Mouse (Mus musculus): ENCODE measurements at regions not wholly inside any gene's neighbourhood (a gene's known extent, or its start where the extent isn't known, plus 50 kb on each side); places are given as distances from the start of the nearest gene placed in this dataset.

- DNase-seq (no peak), ATAC-seq (ENCODE audit: insufficient read depth) (no peak)
- no peak for TF ChIP-seq CTCF (IDR thresholded peaks at IDR 0.05; ENCODE audit: low read depth)
- Histone ChIP-seq H3K36me3 (ENCODE audit: insufficient read depth) (no peaks in the 10 kb centered on the region), H3K27ac (ENCODE audit: low read depth) (no peak overlapping the region), H3K4me3 (ENCODE audit: low read depth, low read length) (no peak overlapping the region), H3K4me2 (no peak overlapping the region), H3K9ac (no peak overlapping the region), H3K9me3 (ENCODE audit: low read depth, low read length) (no peaks in the 10 kb centered on the region), H3K4me1 (ENCODE audit: insufficient read depth) (no peaks in the 10 kb centered on the region), H3K27me3 (ENCODE audit: insufficient read depth, low read length) (no peaks in the 10 kb centered on the region)
- WGBS: 79% methylated on average over 4 of the region's 4 CpGs
Measured at GRCm38 (mm10) chr3:147041201-147041600, 189.0 kb downstream of the Ttll7 start.

- 79% methylated on average over 3 of the region's 3 CpGs for WGBS
- no peak overlapping the region for H3K4me3 ChIP-seq (ENCODE audit: low read depth, low read length)
- H3K9ac ChIP-seq: no peak overlapping the region
- H3K4me1 ChIP-seq (ENCODE audit: insufficient read depth): no peaks in the 10 kb centered on the region
- H3K27me3 ChIP-seq (ENCODE audit: insufficient read depth, low read length): no peaks in the 10 kb centered on the region
- TF ChIP-seq CTCF (IDR thresholded peaks at IDR 0.05; ENCODE audit: low read depth): no peak
- no peaks in the 10 kb centered on the region for H3K9me3 ChIP-seq (ENCODE audit: low read depth, low read length)
- H3K27ac ChIP-seq (ENCODE audit: low read depth): no peak overlapping the region
- H3K4me2 ChIP-seq: no peak overlapping the region
- ATAC-seq (ENCODE audit: insufficient read depth) (no peak), DNase-seq (no peak)
- H3K36me3 ChIP-seq (ENCODE audit: insufficient read depth): no peaks in the 10 kb centered on the region
Measured at GRCm38 (mm10) chr3:147042911-147043310, 190.7 kb downstream of the Ttll7 start.

- no peak overlapping the region for H3K4me2 ChIP-seq
- no peaks in the 10 kb centered on the region for H3K4me1 ChIP-seq (ENCODE audit: insufficient read depth)
- whole genome bisulfite sequencing: 57% methylated on average over 2 of the region's 2 CpGs
- no peak overlapping the region for H3K4me3 ChIP-seq (ENCODE audit: low read depth, low read length)
- H3K27me3 ChIP-seq (ENCODE audit: insufficient read depth, low read length): no peaks in the 10 kb centered on the region
- H3K9ac ChIP-seq: no peak overlapping the region
- H3K9me3 ChIP-seq (ENCODE audit: low read depth, low read length): peaks cover 3% of the 10 kb centered on the region; the same call in 1 of the 2 replicates
- ATAC-seq (ENCODE audit: insufficient read depth): peak; percentile 62; the same call in 1 of the 2 replicates
- peak; percentile 86 for DNase-seq
- no peak for TF ChIP-seq CTCF (IDR thresholded peaks at IDR 0.05; ENCODE audit: low read depth)
- no peak overlapping the region; the same call in 1 of the 2 replicates for H3K27ac ChIP-seq (ENCODE audit: low read depth)
- H3K36me3 ChIP-seq (ENCODE audit: insufficient read depth): no peaks in the 10 kb centered on the region
Measured at GRCm38 (mm10) chr3:147046634-147047033, 194.5 kb downstream of the Ttll7 start.

- Histone ChIP-seq H3K36me3 (ENCODE audit: insufficient read depth) (no peaks in the 10 kb centered on the region), H3K4me1 (ENCODE audit: insufficient read depth) (no peaks in the 10 kb centered on the region), H3K27me3 (ENCODE audit: insufficient read depth, low read length) (no peaks in the 10 kb centered on the region), H3K4me2 (no peak overlapping the region), H3K27ac (ENCODE audit: low read depth) (no peak overlapping the region), H3K9me3 (ENCODE audit: low read depth, low read length) (peaks cover 3% of the 10 kb centered on the region; the same call in 1 of the 2 replicates), H3K9ac (no peak overlapping the region), H3K4me3 (ENCODE audit: low read depth, low read length) (no peak overlapping the region)
- DNase-seq (peak; percentile 5), ATAC-seq (ENCODE audit: insufficient read depth) (no peak)
- 62% methylated on average over 8 of the region's 8 CpGs for WGBS
- no peak for TF ChIP-seq CTCF (IDR thresholded peaks at IDR 0.05; ENCODE audit: low read depth)
Measured at GRCm38 (mm10) chr3:147054157-147054838, 202.1 kb downstream of the Ttll7 start.

DNA sequence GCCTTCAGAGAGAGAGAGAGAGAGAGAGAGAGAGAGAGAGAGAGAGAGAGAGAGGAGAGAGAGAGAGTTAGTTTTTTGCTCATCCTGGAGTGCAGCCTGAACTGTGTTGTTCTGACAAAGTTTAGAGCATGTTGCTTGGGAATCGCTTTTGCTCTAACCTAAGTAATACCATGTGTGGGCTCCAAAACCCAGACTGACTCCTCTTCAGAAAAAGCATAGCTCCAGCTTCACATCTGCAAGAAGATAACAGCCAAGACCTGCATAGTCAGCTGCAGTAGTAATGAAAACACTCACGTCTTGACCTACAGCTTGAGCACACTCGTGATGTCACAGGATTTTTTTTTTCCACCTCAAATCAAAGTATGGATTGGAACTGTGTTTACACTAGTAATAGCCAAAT lies 205.7 kb downstream of the Ttll7 start:
- H3K4me1 ChIP-seq (ENCODE audit: insufficient read depth): no peaks in the 10 kb centered on the region
- no peak overlapping the region for H3K4me3 ChIP-seq (ENCODE audit: low read depth, low read length)
- no peak overlapping the region for H3K9ac ChIP-seq
- WGBS: 39% methylated on average over 3 of the region's 3 CpGs
- no peaks in the 10 kb centered on the region for H3K27me3 ChIP-seq (ENCODE audit: insufficient read depth, low read length)
- H3K36me3 ChIP-seq (ENCODE audit: insufficient read depth): no peaks in the 10 kb centered on the region
- no peak overlapping the region for H3K27ac ChIP-seq (ENCODE audit: low read depth)
- H3K4me2 ChIP-seq: no peak overlapping the region
- no peak for TF ChIP-seq CTCF (IDR thresholded peaks at IDR 0.05; ENCODE audit: low read depth)
- no peaks in the 10 kb centered on the region for H3K9me3 ChIP-seq (ENCODE audit: low read depth, low read length)
- ATAC-seq (ENCODE audit: insufficient read depth) (no peak), DNase-seq (peak; percentile 4)

GRCm38 (mm10) chr3:147060659-147061058 lies 208.5 kb downstream of the Ttll7 start:
- H3K27ac ChIP-seq (ENCODE audit: low read depth): no peak overlapping the region
- WGBS: 81% methylated on average over 8 of the region's 8 CpGs
- no peaks in the 10 kb centered on the region for H3K27me3 ChIP-seq (ENCODE audit: insufficient read depth, low read length)
- ATAC-seq (ENCODE audit: insufficient read depth) (no peak), DNase-seq (no peak)
- no peak for TF ChIP-seq CTCF (IDR thresholded peaks at IDR 0.05; ENCODE audit: low read depth)
- H3K4me1 ChIP-seq (ENCODE audit: insufficient read depth): peaks cover 13% of the 10 kb centered on the region
- no peak overlapping the region for H3K9ac ChIP-seq
- no peaks in the 10 kb centered on the region for H3K9me3 ChIP-seq (ENCODE audit: low read depth, low read length)
- H3K4me2 ChIP-seq: no peak overlapping the region
- no peak overlapping the region for H3K4me3 ChIP-seq (ENCODE audit: low read depth, low read length)
- H3K36me3 ChIP-seq (ENCODE audit: insufficient read depth): no peaks in the 10 kb centered on the region

DNA sequence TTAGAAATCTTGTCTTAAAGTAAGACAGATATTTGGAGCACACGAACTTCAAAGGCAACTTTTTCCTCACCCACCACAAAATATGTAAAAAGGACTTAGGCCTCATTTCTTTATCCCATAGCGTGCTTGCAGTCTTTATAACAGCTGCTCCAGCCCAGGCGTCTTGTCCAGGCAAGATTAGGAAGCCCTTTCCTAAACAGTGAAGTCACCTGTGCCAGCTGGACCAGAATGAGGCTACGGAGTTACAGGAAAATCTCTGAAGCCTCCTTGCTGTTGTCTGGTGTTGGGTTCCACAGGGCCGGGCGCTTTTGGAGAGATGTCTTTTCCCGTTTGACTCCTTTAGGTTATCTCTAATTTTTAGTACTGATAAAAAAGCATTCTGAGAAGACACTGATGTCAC lies 210.3 kb downstream of the Ttll7 start:
- Histone ChIP-seq H3K36me3 (ENCODE audit: insufficient read depth) (no peaks in the 10 kb centered on the region), H3K27me3 (ENCODE audit: insufficient read depth, low read length) (no peaks in the 10 kb centered on the region), H3K27ac (ENCODE audit: low read depth) (no peak overlapping the region), H3K4me1 (ENCODE audit: insufficient read depth) (peaks cover 13% of the 10 kb centered on the region), H3K9me3 (ENCODE audit: low read depth, low read length) (no peaks in the 10 kb centered on the region), H3K9ac (no peak overlapping the region), H3K4me3 (ENCODE audit: low read depth, low read length) (no peak overlapping the region), H3K4me2 (no peak overlapping the region)
- no peak for DNase-seq
- no peak for TF ChIP-seq CTCF (IDR thresholded peaks at IDR 0.05; ENCODE audit: low read depth)
- ATAC-seq (ENCODE audit: insufficient read depth): no peak
- WGBS: 68% methylated on average over 7 of the region's 7 CpGs

Measured in lung, embryonic 14.5 days (tissue).